Mouse (Mus musculus) MEL (cell line): ENCODE data around the gene Pank1. TPM values are rescaled to one million over a fixed set of nuclear protein-coding genes. Genes with fewer than 3 reads are reported as not detected.

Experiments
- DNase-seq: peaks from one replicate; pipeline ENCODE4 v3.0.0; 2011; ENCODE audit warnings: low read depth, low spot score
- H3K27ac ChIP-seq: 2 replicates; pipeline ENCODE4 v1.5.1; 2012; ENCODE audit warnings: low read depth, mild to moderate bottlenecking, control low read depth, low read length, moderate library complexity; ENCODE audit not compliant: control insufficient read depth
- H3K27me3 ChIP-seq, 2 experiments: fragments of 150-350 bp in 1 of 2; sonication (generic) in 1 of 2; 2 replicates each; pipeline ENCODE4 v1.6.1; 2012; ENCODE audit warnings: low read length in 2 of 2, mild to moderate bottlenecking in 2 of 2, improper control_type of control experiment in 1 of 2, moderate library complexity in 1 of 2; ENCODE audit not compliant: insufficient read depth in 2 of 2, control insufficient read depth in 1 of 2
- H3K36me3 ChIP-seq, 2 experiments: 2 replicates each; pipeline ENCODE4 v1.6.1; 2012 to 2014; ENCODE audit warnings: low read length in 2 of 2, improper control_type of control experiment in 1 of 2, inconsistent platforms in 1 of 2, mild to moderate bottlenecking in 1 of 2; ENCODE audit not compliant: insufficient read depth in 2 of 2, control insufficient read depth in 1 of 2
- H3K4me1 ChIP-seq, 2 experiments: fragments of 150-350 bp in 1 of 2; sonication (generic) in 1 of 2; 2 replicates each; pipeline ENCODE4 v1.6.1; 2012; ENCODE audit warnings: low read length in 2 of 2, improper control_type of control experiment in 1 of 2, mild to moderate bottlenecking in 1 of 2; ENCODE audit not compliant: insufficient read depth in 2 of 2, control insufficient read depth in 1 of 2
- H3K4me3 ChIP-seq, 2 experiments: fragments of 150-350 bp in 1 of 2; sonication (generic) in 1 of 2; 2 replicates each; pipeline ENCODE4 v1.5.1; 2012; ENCODE audit warnings: low read depth in 2 of 2, low read length in 2 of 2, mild to moderate bottlenecking in 2 of 2, moderate library complexity in 2 of 2, control low read depth in 1 of 2, improper control_type of control experiment in 1 of 2; ENCODE audit not compliant: control insufficient read depth in 1 of 2, insufficient read depth in 1 of 2
- H3K79me2 ChIP-seq: 2 replicates; pipeline ENCODE4 v1.6.1; 2012; ENCODE audit warnings: mild to moderate bottlenecking, low read length, moderate library complexity; ENCODE audit not compliant: control insufficient read depth, poor library complexity, insufficient read depth
- H3K9ac ChIP-seq: 2 replicates; pipeline ENCODE4 v1.6.1; 2012; ENCODE audit warnings: low read depth, mild to moderate bottlenecking, control low read depth, low read length, moderate library complexity; ENCODE audit not compliant: control insufficient read depth, poor library complexity, severe bottlenecking
- H3K9me3 ChIP-seq: fragments of 150-350 bp; sonication (generic); replicated peaks from 2 replicates; pipeline ENCODE4 v1.6.1; 2012; ENCODE audit warnings: mild to moderate bottlenecking, low read length, improper control_type of control experiment, moderate library complexity; ENCODE audit not compliant: insufficient read depth
- BHLHE40 ChIP-seq: IDR thresholded peaks from 2 replicates; pipeline ENCODE4 v1.6.1; 2012; ENCODE audit warnings: low read depth, mild to moderate bottlenecking, inconsistent platforms, low read length, improper control_type of control experiment, borderline replicate concordance
- CHD1 ChIP-seq: IDR thresholded peaks from 2 replicates; pipeline ENCODE4 v1.6.1; 2012; ENCODE audit warnings: low read depth, mild to moderate bottlenecking, inconsistent platforms, low read length, improper control_type of control experiment
- CHD2 ChIP-seq: IDR thresholded peaks from 2 replicates; pipeline ENCODE4 v1.6.1; 2011; ENCODE audit warnings: low read length, improper control_type of control experiment
- CTCF ChIP-seq, 3 experiments: IDR thresholded peaks in 2 of 3; conservative IDR thresholded peaks in 1 of 3; 2 replicates each; pipeline ENCODE4 v1.5.1; 2011 to 2012; ENCODE audit warnings: low read length in 3 of 3, low read depth in 2 of 3, mild to moderate bottlenecking in 2 of 3, improper control_type of control experiment in 1 of 3, inconsistent platforms in 1 of 3, mixed read lengths in 1 of 3, moderate library complexity in 1 of 3; ENCODE audit not compliant: control insufficient read depth in 1 of 3, insufficient read depth in 1 of 3, poor library complexity in 1 of 3, severe bottlenecking in 1 of 3
- E2F4 ChIP-seq: IDR thresholded peaks from 2 replicates; pipeline ENCODE4 v1.6.1; 2011; ENCODE audit warnings: low read depth, low read length, improper control_type of control experiment, borderline replicate concordance
- ELF1 ChIP-seq: IDR thresholded peaks from 2 replicates; pipeline ENCODE4 v1.6.1; 2014; ENCODE audit warnings: low read depth, mild to moderate bottlenecking, inconsistent platforms, low read length, improper control_type of control experiment, moderate library complexity
- ETS1 ChIP-seq: IDR thresholded peaks from 2 replicates; pipeline ENCODE4 v1.6.1; 2012; ENCODE audit warnings: low read depth, mild to moderate bottlenecking, inconsistent platforms, low read length, improper control_type of control experiment, moderate library complexity
- GABPA ChIP-seq: IDR thresholded peaks from 2 replicates; pipeline ENCODE4 v1.6.1; 2012; ENCODE audit warnings: low read depth, mild to moderate bottlenecking, inconsistent platforms, low read length, improper control_type of control experiment, moderate library complexity
- GATA1 ChIP-seq: IDR thresholded peaks from 2 replicates; pipeline ENCODE4 v1.6.1; 2011; ENCODE audit warnings: low read depth, low read length, improper control_type of control experiment
- HCFC1 ChIP-seq: IDR thresholded peaks from 2 replicates; pipeline ENCODE4 v1.6.1; 2012; ENCODE audit warnings: low read depth, mild to moderate bottlenecking, inconsistent platforms, low read length, improper control_type of control experiment, moderate library complexity
- JUND ChIP-seq: IDR thresholded peaks from 2 replicates; pipeline ENCODE4 v1.6.1; 2011; ENCODE audit warnings: low read depth, mild to moderate bottlenecking, improper control_type of control experiment, low read length
- KAT2A ChIP-seq: conservative IDR thresholded peaks from 2 replicates; pipeline ENCODE4 v1.6.1; 2012; ENCODE audit warnings: low read depth, low read length, improper control_type of control experiment, inconsistent platforms
- MAFK ChIP-seq: IDR thresholded peaks from 2 replicates; pipeline ENCODE4 v1.6.1; 2011; ENCODE audit warnings: low read depth, mild to moderate bottlenecking, low read length, improper control_type of control experiment, borderline replicate concordance
- MAX ChIP-seq: IDR thresholded peaks from 2 replicates; pipeline ENCODE4 v1.6.1; 2011; ENCODE audit warnings: low read length, improper control_type of control experiment
- MAZ ChIP-seq: IDR thresholded peaks from 2 replicates; pipeline ENCODE4 v1.6.1; 2012; ENCODE audit warnings: low read depth, mild to moderate bottlenecking, inconsistent platforms, low read length, improper control_type of control experiment
- MEF2A ChIP-seq: IDR thresholded peaks from 2 replicates; pipeline ENCODE4 v1.6.1; 2014; ENCODE audit warnings: low read depth, mild to moderate bottlenecking, inconsistent platforms, low read length, improper control_type of control experiment; ENCODE audit not compliant: poor library complexity, insufficient replicate concordance, severe bottlenecking; ENCODE audit errors: extremely low read depth
- MXI1 ChIP-seq: IDR thresholded peaks from 2 replicates; pipeline ENCODE4 v1.6.1; 2011; ENCODE audit warnings: mild to moderate bottlenecking, low read depth, low read length, improper control_type of control experiment
- MYB ChIP-seq: IDR thresholded peaks from 2 replicates; pipeline ENCODE4 v1.6.1; 2011; ENCODE audit warnings: mild to moderate bottlenecking, low read depth, low read length, improper control_type of control experiment
- MYC ChIP-seq: IDR thresholded peaks from 2 replicates; pipeline ENCODE4 v1.6.1; 2011; ENCODE audit warnings: low read depth, mild to moderate bottlenecking, low read length, improper control_type of control experiment, moderate library complexity
- NRF1 ChIP-seq: IDR thresholded peaks from 2 replicates; pipeline ENCODE4 v1.6.1; 2014; ENCODE audit warnings: low read depth, mild to moderate bottlenecking, inconsistent platforms, low read length, improper control_type of control experiment, moderate library complexity; ENCODE audit not compliant: poor library complexity, insufficient read depth, severe bottlenecking
- POLR2A ChIP-seq, 2 experiments: IDR thresholded peaks; 2 replicates each; pipeline ENCODE4 v1.6.1; 2011 to 2012; ENCODE audit warnings: low read length in 2 of 2, mild to moderate bottlenecking in 2 of 2, control low read depth in 1 of 2, improper control_type of control experiment in 1 of 2, low read depth in 1 of 2, moderate library complexity in 1 of 2; ENCODE audit not compliant: control insufficient read depth in 1 of 2, insufficient read depth in 1 of 2, poor library complexity in 1 of 2
- POLR2AphosphoS2 ChIP-seq: IDR thresholded peaks from 2 replicates; pipeline ENCODE4 v1.6.1; 2011; ENCODE audit warnings: low read length, improper control_type of control experiment
- POLR2AphosphoS5 ChIP-seq: IDR thresholded peaks from 2 replicates; pipeline ENCODE4 v1.6.1; 2012; ENCODE audit warnings: low read depth, borderline replicate concordance, mild to moderate bottlenecking, inconsistent platforms, low read length, moderate library complexity, mixed read lengths
- RAD21 ChIP-seq: IDR thresholded peaks from 2 replicates; pipeline ENCODE4 v1.6.1; 2011; ENCODE audit warnings: mild to moderate bottlenecking, low read depth, low read length, improper control_type of control experiment
- RCOR1 ChIP-seq: IDR thresholded peaks from 2 replicates; pipeline ENCODE4 v1.6.1; 2012; ENCODE audit warnings: low read depth, mild to moderate bottlenecking, inconsistent platforms, low read length, improper control_type of control experiment
- SIN3A ChIP-seq: IDR thresholded peaks from 2 replicates; pipeline ENCODE4 v1.6.1; 2012; ENCODE audit warnings: low read length, improper control_type of control experiment, inconsistent platforms
- SMC3 ChIP-seq: IDR thresholded peaks from 2 replicates; pipeline ENCODE4 v1.6.1; 2011; ENCODE audit warnings: low read depth, low read length, improper control_type of control experiment
- TAL1 ChIP-seq: IDR thresholded peaks from 2 replicates; pipeline ENCODE4 v1.6.1; 2012; ENCODE audit warnings: mild to moderate bottlenecking, inconsistent platforms, low read length, moderate library complexity, mixed read lengths
- TBP ChIP-seq: IDR thresholded peaks from 2 replicates; pipeline ENCODE4 v1.8.0; 2011; ENCODE audit warnings: low read depth, low read length, improper control_type of control experiment
- TCF12 ChIP-seq: IDR thresholded peaks from 2 replicates; pipeline ENCODE4 v1.6.1; 2014; ENCODE audit warnings: low read depth, mild to moderate bottlenecking, inconsistent platforms, low read length, improper control_type of control experiment, moderate library complexity
- UBTF ChIP-seq: IDR thresholded peaks from 2 replicates; pipeline ENCODE4 v1.6.1; 2012; ENCODE audit warnings: low read depth, mild to moderate bottlenecking, inconsistent platforms, low read length, improper control_type of control experiment, moderate library complexity, borderline replicate concordance; ENCODE audit not compliant: insufficient read depth
- USF1 ChIP-seq: IDR thresholded peaks from 2 replicates; pipeline ENCODE4 v1.6.1; 2014; ENCODE audit warnings: low read depth, mild to moderate bottlenecking, inconsistent platforms, low read length, improper control_type of control experiment, moderate library complexity
- USF2 ChIP-seq, 2 experiments: IDR thresholded peaks; 2 replicates each; pipeline ENCODE4 v1.6.1; 2011 to 2012; ENCODE audit warnings: improper control_type of control experiment in 2 of 2, low read length in 2 of 2, borderline replicate concordance in 1 of 2, inconsistent platforms in 1 of 2, low read depth in 1 of 2, mild to moderate bottlenecking in 1 of 2; ENCODE audit not compliant: insufficient read depth in 1 of 2
- ZC3H11A ChIP-seq: IDR thresholded peaks from 2 replicates; pipeline ENCODE4 v1.6.1; 2012; ENCODE audit warnings: low read depth, mild to moderate bottlenecking, inconsistent platforms, low read length, improper control_type of control experiment
- ZKSCAN1 ChIP-seq: IDR thresholded peaks from 2 replicates; pipeline ENCODE4 v1.6.1; 2012; ENCODE audit warnings: low read depth, mild to moderate bottlenecking, inconsistent platforms, low read length, improper control_type of control experiment, moderate library complexity
- ZNF384 ChIP-seq: IDR thresholded peaks from 2 replicates; pipeline ENCODE4 v1.6.1; 2012; ENCODE audit warnings: low read depth, mild to moderate bottlenecking, inconsistent platforms, low read length, improper control_type of control experiment
- polyA plus RNA-seq, 2 experiments: library from polyadenylated mRNA; stranded (reverse) in 1 of 2; unstranded in 1 of 2; fragments of >175 nt in 1 of 2; fragments of >200 nt in 1 of 2; gene quantifications; 2 replicates each; pipeline versions ENCODE4 v1.2.1 to v1.2.4; 2012; ENCODE audit warnings: low replicate concordance in 2 of 2, low read depth in 1 of 2; ENCODE audit not compliant: insufficient read length in 2 of 2, insufficient read depth in 1 of 2, missing spikeins in 1 of 2
- total RNA-seq: library from RNA; depleted of rRNA; stranded (reverse); fragments of 300-350 nt; gene quantifications from 2 replicates; pipeline ENCODE4 v1.2.3, GENCODE M21; 2012

Gene Pank1
- total and polyA plus RNA-seq, 3 experiments = 7.2 to 7.6 TPM; not detected in 1

- Histone ChIP-seq H3K4me1 (peaks cover 7 to 32% of the 10 kb centered on the region in 2 experiments), H3K27me3 (no peaks in the 10 kb centered on the region), H3K9me3 (no peaks in the 10 kb centered on the region), H3K27ac (peak overlapping the region; percentile 71), H3K9ac (peak overlapping the region; percentile 93), H3K4me3 (peak overlapping the region; percentile 80 to 93), H3K36me3 (peaks cover 0 to 34% of the 10 kb centered on the region in 2 experiments; a peak in 2 of 4 replicates), H3K79me2 (peaks cover 49% of the 10 kb centered on the region)
- peak; percentile 97 for DNase-seq
- no peak for TF ChIP-seq ELF1
- TF ChIP-seq MAZ = peak; percentile 87
- 0 out of 2 replicates have a peak, but pooled peaks have one; percentile 7 for TF ChIP-seq GATA1
- no peak for TF ChIP-seq CHD1
- no peak for TF ChIP-seq KAT2A
- TF ChIP-seq MYC = peak; percentile 84
- TF ChIP-seq JUND = no peak
- TF ChIP-seq MAFK = no peak
- TF ChIP-seq POLR2AphosphoS2 = peak; percentile 81; the same call in 1 of the 2 replicates
- no peak; the same call in 1 of the 2 replicates for TF ChIP-seq SMC3
- TF ChIP-seq TCF12 = peak; percentile 71
- TF ChIP-seq CTCF (IDR thresholded peaks at IDR 0.05 in 2 of 3, conservative IDR thresholded peaks at IDR 0.05 in 1 of 3; ENCODE audit: control insufficient read depth in 1 of 3, insufficient read depth in 1 of 3, low read depth in 2 of 3, low read length in 3 of 3, poor library complexity in 1 of 3, severe bottlenecking in 1 of 3) = peak in 2 of 3 experiments; percentile 11 to 12; a peak in 2 of 6 replicates
- TF ChIP-seq MEF2A = no peak
- no peak for TF ChIP-seq GABPA
- TF ChIP-seq BHLHE40 = no peak
- TF ChIP-seq USF2 (IDR thresholded peaks at IDR 0.05; ENCODE audit: borderline replicate concordance in 1 of 2, insufficient read depth in 1 of 2, low read depth in 1 of 2, low read length in 2 of 2) = no peak
- TF ChIP-seq TAL1 = no peak
- 0 out of 2 replicates have a peak, but pooled peaks have one; percentile 81 for TF ChIP-seq UBTF
- TF ChIP-seq POLR2A (IDR thresholded peaks at IDR 0.05; ENCODE audit: control insufficient read depth in 1 of 2, insufficient read depth in 1 of 2, low read depth in 1 of 2, low read length in 2 of 2, poor library complexity in 1 of 2) = peak; percentile 50 to 96
- no peak for TF ChIP-seq E2F4
- no peak for TF ChIP-seq HCFC1
- no peak for TF ChIP-seq ZNF384
- TF ChIP-seq RAD21 = no peak
- no peak for TF ChIP-seq ZC3H11A
- 0 out of 2 replicates have a peak, but pooled peaks have one; percentile 26 for TF ChIP-seq MYB
- peak; percentile 93 for TF ChIP-seq TBP
- TF ChIP-seq SIN3A = peak; percentile 94
- no peak for TF ChIP-seq NRF1
- TF ChIP-seq ZKSCAN1 = no peak
- 0 out of 2 replicates have a peak, but pooled peaks have one; percentile 48 for TF ChIP-seq POLR2AphosphoS5
- peak; percentile 57 for TF ChIP-seq ETS1
- peak; percentile 77 for TF ChIP-seq MAX
- TF ChIP-seq USF1 = peak; percentile 60
- TF ChIP-seq MXI1 = peak; percentile 92
- no peak for TF ChIP-seq CHD2
- peak; percentile 76 for TF ChIP-seq RCOR1
Measured at GRCm38 (mm10) chr19:34877898-34878602, 1.2 kb downstream of the Pank1 start.
